Mouse (Mus musculus): ENCODE data around the gene Slc25a33. TPM values are rescaled to one million over a fixed set of nuclear protein-coding genes. Genes with fewer than 3 reads are reported as not detected.

Slc25a33 gene
- polyA plus RNA-seq, 1 experiment from 2014 or later, result 31.8 TPM

- no peak overlapping the region for H3K4me3 ChIP-seq
- no peak overlapping the region for H3K27ac ChIP-seq (replicated peaks)
- WGBS, result 73% methylated on average over 4 of the region's 4 CpGs
- H3K27me3 ChIP-seq, result peaks cover 33% of the 10 kb centered on the region; the same call in 1 of the 2 replicates
- no peak for ATAC-seq (ENCODE audit: low read depth)
- no peak overlapping the region for H3K9ac ChIP-seq
- H3K4me2 ChIP-seq, result no peak overlapping the region
- H3K9me3 ChIP-seq, result no peaks in the 10 kb centered on the region
- peaks cover 19% of the 10 kb centered on the region for H3K4me1 ChIP-seq (replicated peaks)
- H3K36me3 ChIP-seq, result no peaks in the 10 kb centered on the region
These were observed 74.1 kb downstream of the Slc25a33 start for GRCm38 (mm10) chr4:149699953-149700352.

DNA sequence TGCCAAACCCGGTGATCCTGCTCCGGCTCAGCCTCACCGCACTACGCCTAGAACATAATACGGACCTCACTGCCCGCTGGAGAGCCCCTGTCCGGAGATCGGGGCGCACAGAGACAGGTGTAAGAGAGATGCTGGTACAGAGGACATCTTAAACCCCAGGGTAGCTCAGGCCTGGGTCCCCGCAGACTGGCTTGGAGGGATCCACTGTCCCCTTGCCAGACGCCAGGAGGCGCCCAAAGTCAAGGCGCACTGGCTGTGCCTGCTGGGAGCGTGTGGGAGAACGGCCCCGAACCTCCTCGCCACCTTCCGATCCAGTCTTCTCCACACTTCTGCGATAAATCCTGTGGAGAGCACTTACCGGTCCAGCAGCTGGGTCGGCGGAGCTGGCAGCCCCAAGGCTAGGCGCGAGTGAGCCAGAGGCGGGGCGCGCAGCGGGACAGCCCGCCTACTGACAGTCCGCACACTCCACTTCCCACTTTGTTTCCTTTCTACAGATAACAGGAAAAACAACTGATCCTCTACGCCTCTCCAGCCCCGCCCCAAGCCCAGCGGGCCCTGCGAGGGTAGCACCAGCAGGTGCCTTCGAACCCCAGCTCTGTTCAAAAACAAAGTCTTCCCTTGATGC lies 75.8 kb downstream of the Slc25a33 start:
- Histone ChIP-seq H3K4me2 (peak overlapping the region; percentile 71), H3K9ac (peak overlapping the region; percentile 66), H3K36me3 (no peaks in the 10 kb centered on the region), H3K27me3 (peaks cover 33% of the 10 kb centered on the region; the same call in 1 of the 2 replicates), H3K9me3 (no peaks in the 10 kb centered on the region), H3K4me1 (replicated peaks) (peaks cover 19% of the 10 kb centered on the region), H3K27ac (replicated peaks) (no peak overlapping the region), H3K4me3 (peak overlapping the region; percentile 42)
- peak; percentile 85 for ATAC-seq (ENCODE audit: low read depth)
- under 1% methylated on average over 35 of the region's 35 CpGs for WGBS

DNA sequence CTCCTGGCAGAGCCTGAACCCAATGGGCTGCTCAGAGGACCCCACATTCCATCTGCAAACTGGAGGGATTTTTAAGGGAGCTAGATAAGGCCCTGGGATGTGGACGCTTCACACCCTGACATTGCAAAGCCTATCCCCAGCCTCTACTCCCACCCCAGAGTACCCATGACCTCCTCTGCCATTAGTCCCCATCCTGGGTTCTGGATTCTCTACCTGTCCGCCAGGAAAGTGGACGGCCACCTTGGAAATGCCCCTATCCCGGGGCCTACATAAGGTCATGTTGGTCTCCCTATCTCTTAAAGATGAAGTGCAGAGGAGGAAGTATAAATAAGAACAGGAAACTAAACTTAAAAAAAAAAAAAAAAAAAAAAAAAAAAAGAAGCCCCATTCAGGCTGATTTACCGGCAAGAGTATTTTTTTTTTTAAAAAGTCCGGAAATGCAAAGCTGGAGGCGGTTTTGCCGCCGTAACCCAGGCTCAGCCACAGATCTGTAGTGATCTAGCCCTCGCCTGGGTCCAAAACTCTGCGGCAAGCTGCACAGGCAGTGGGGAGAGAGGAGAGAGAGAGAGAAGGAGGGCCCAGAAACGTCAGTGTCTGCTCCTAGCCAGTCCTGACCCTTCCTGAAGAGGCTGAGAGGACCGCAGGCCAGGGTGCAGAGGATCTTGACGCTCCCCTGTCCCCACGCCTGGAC lies 76.4 kb downstream of the Slc25a33 start:
- Histone ChIP-seq H3K27me3 (peaks cover 33% of the 10 kb centered on the region; the same call in 1 of the 2 replicates), H3K4me1 (replicated peaks) (peaks cover 19% of the 10 kb centered on the region), H3K9ac (peak overlapping the region; percentile 66), H3K4me3 (peak overlapping the region; percentile 42), H3K27ac (replicated peaks) (no peak overlapping the region), H3K36me3 (no peaks in the 10 kb centered on the region), H3K4me2 (peak overlapping the region; percentile 71), H3K9me3 (no peaks in the 10 kb centered on the region)
- ATAC-seq (ENCODE audit: low read depth), result peak; percentile 29; the same call in 1 of the 2 replicates
- 28% methylated on average over 15 of the region's 15 CpGs for WGBS

DNA sequence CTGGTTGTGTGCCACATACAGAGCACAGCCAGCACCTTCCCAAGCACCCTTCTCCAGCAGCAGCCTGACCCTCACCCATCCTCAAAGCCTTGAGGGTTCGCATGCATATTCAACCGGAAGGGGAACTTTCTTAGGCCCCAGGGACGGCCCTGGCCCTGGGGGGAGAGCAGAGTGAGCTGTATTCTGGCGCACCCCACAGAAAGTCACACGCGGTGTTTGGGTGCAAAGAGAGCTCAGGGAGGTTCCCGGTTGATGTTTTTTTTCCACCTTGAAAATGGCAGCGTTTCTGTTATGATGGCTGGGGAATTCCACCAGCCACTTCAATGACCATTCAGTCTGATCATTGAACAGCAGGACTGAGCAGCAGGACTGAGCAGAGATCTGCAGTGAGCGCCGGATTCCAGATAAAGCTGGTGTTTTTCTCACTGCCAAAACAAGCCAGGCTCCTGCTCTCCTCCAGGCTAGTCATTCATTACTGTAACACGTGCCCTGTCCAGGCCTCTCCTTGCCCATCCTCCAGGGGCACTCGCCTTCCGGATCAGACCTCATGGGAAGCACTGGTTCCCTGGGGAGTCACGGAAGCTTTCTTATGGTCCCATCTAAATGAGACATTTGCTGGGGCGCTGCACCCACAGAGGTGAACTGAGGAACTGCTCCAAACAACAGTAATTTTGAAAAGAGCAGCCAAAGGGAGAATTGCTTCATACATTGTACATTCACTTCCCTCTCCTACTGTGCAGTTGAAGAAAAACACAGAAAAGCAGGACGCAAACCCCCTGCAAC lies 77.7 kb downstream of the Slc25a33 start:
- Histone ChIP-seq H3K27me3 (peaks cover 33% of the 10 kb centered on the region; the same call in 1 of the 2 replicates), H3K4me1 (replicated peaks) (peaks cover 19% of the 10 kb centered on the region), H3K9me3 (no peaks in the 10 kb centered on the region), H3K27ac (replicated peaks) (no peak overlapping the region), H3K36me3 (no peaks in the 10 kb centered on the region), H3K9ac (no peak overlapping the region), H3K4me2 (peak overlapping the region; percentile 4; the same call in 1 of the 2 replicates), H3K4me3 (no peak overlapping the region)
- 37% methylated on average over 16 of the region's 16 CpGs for WGBS
- ATAC-seq (ENCODE audit: low read depth), result 0 out of 2 replicates have a peak, but pooled peaks have one; percentile 20

Small RNA genes within 50 kb of the gene (microRNA-seq; reads per million reads assigned to microRNA genes)
- not detected for gene Gm47301

Other genes starting within 250 kb of the Slc25a33 start
- gene Clstn1, start 187.8 kb downstream of the Slc25a33 start, polyA plus RNA-seq (2015; fragmentation: Nextera tagmentation; extraction: Ambion mirVana), result 131 and 142 TPM in 2 replicates
- gene Pik3cd, start 71.7 kb downstream of the Slc25a33 start, polyA plus RNA-seq (2015; fragmentation: Nextera tagmentation; extraction: Ambion mirVana), result 17.8 and 20.0 TPM in 2 replicates
- 41.1 and 41.4 TPM in 2 replicates for gene Tmem201, start 36.2 kb downstream of the Slc25a33 start, polyA plus RNA-seq (2015; fragmentation: Nextera tagmentation; extraction: Ambion mirVana)
- 9.0 and 9.5 TPM in 2 replicates for gene Spsb1, start 180.8 kb upstream of the Slc25a33 start, polyA plus RNA-seq (2015; fragmentation: Nextera tagmentation; extraction: Ambion mirVana)
- 3.5 and 4.5 TPM in 2 replicates for gene H6pd, start 234.7 kb upstream of the Slc25a33 start, polyA plus RNA-seq (2015; fragmentation: Nextera tagmentation; extraction: Ambion mirVana)